Mouse (Mus musculus): ENCODE data around the gene Fam19a2. TPM values are rescaled to one million over a fixed set of nuclear protein-coding genes. Genes with fewer than 3 reads are reported as not detected.

Gene Fam19a2
- polyA plus RNA-seq, 1 experiment from 2014 or later: 0.88 TPM

- no peak for DNase-seq (ENCODE audit: low spot score)
Measured at GRCm38 (mm10) chr10:123710738-123711137, 446.9 kb downstream of the Fam19a2 start.

DNA sequence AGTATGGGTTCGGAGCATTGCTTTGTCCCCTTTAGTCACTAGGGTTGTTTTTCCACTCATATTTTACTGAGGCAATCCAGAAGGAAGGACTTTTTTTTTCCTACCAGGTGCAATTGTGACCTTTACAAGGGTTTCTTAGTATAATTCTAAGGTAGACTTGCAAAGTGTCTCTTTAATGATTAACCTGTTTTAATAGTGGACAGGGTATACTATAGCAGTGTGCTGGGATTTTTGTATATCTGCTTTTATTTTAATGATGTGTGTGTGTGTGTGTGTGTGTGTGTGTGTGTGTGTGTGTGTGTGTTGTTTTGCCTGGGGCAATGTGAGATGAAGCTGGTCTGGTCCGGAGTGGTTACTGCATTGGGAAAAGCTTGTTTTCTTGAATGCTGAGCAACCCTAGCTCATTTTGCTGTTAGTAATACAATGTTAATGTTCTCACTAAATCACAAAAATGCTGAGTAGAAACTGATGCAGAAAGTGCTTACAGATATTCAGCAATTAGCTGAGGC lies 458.2 kb downstream of the Fam19a2 start:
- DNase-seq (ENCODE audit: low spot score): no peak

DNA sequence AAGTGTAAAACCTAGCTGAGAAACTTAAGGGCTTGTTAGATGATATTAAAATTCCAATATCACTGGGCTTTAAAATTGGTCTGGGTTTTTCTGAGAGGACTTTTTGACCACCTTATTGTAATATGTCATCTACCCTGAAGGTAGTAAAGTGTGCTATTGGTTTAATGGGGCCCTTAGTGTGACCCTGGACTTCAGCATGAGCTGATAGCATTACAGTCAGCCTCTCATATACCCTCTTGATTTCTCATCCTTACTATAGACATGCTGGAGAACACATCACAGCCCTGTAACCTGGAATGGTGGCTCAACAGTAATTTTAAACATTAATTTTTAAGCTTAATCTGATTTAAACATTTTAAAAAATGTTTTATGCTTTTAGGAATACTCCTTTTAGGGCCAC lies 459.8 kb downstream of the Fam19a2 start:
- DNase-seq (ENCODE audit: low spot score): no peak

DNA sequence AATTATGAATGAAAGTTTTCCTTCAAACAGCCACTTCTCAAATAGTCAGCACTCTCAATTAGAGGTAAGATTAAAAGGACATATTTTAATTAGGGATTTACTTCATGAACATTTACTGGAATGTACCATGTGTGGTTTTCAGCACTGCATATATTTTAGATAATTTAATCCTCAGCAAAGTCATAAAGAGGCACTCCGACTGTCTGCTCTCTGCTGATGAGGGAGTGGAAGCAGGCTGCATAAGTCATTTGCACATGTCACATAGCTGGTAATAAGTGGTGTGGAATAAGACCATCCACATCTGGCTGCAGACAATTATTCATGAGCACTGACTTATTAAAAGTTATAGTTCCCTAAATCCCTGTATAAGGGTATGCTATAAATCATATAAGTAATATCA lies 484.5 kb downstream of the Fam19a2 start:
- no peak for DNase-seq (ENCODE audit: low spot score)

DNA sequence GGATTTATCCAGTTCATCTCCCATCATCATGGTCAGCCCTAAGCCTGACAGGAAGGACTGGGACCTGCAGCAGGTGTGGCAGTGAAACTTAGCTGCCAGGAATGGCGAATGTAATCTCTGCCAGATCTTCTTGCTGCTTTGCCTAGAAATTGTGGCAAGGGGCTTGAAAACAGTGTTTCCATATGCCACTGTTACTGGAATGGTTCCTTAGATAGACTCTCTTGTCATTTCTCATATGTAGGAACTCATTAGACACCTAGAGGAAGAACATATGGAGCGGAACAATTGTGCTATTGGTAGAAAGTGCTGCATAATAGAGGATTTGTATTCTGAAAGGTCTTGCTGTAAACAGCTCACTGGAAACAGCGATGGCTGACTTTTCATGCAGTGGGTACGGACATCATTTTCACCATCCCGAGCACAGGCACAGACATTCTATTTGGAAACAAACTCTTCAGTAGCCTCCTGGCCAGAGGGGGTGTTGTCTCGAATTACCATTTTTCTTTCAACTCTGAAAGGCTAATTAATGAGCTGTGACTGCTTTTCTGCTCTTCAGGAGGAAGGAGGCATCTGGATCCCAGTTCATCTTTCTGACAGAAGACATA lies 488.0 kb downstream of the Fam19a2 start:
- DNase-seq (ENCODE audit: low spot score): no peak

DNA sequence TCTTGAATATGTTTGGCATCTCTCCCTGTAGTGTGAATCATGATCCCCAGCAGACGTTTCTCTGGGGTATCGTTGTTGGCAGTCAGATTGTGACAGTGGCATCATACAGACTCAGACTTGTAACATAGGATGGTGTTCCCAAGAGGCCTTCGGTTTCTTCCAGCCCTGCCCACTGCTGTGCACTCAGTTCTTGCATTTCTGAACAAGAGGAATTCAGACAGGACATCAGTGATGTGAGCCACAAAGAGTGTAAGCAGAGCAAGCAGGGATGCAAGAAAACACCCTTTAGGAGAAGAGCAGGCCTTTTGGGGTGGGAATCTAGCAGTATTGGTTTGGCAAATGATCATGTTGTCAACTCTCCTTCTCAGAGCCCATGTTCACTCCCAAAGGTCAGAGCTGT lies 489.0 kb downstream of the Fam19a2 start:
- no peak for DNase-seq (ENCODE audit: low spot score)

GRCm38 (mm10) chr10:123753996-123754395 lies 490.2 kb downstream of the Fam19a2 start:
- DNase-seq (ENCODE audit: low spot score): no peak

DNA sequence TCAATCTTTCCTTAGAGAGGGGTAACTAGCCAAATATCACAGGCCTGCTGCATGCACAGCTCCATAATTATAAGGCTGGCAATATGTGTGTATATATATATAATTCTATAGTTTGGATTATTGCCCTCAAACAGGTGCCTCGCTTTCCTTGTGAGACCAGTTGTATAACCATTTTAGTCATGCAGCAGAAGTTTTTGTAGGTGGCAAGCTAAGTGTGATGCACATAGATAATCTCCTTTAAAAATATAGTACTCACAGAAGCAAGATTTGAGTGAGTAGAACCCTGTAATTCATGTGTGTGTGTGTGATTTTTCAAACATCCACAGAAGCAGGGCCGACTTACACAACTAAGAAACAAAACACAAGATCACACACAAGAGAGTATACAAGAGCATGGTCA lies 525.6 kb downstream of the Fam19a2 start:
- DNase-seq (ENCODE audit: low spot score): no peak

Other genes with a start within 250 kb of the Fam19a2 start
- gene Mon2, start 187.5 kb upstream of the Fam19a2 start, polyA plus RNA-seq (2015; fragmentation: Nextera tagmentation; extraction: Ambion mirVana): 20.0 and 26.6 TPM in 2 replicates
- 91.1 and 94.2 TPM in 2 replicates for gene Usp15, start 67.0 kb upstream of the Fam19a2 start, polyA plus RNA-seq (2015; fragmentation: Nextera tagmentation; extraction: Ambion mirVana)